35 mouse cellular contexts compared by ENCODE assay signal in the genomic region with DNA sequence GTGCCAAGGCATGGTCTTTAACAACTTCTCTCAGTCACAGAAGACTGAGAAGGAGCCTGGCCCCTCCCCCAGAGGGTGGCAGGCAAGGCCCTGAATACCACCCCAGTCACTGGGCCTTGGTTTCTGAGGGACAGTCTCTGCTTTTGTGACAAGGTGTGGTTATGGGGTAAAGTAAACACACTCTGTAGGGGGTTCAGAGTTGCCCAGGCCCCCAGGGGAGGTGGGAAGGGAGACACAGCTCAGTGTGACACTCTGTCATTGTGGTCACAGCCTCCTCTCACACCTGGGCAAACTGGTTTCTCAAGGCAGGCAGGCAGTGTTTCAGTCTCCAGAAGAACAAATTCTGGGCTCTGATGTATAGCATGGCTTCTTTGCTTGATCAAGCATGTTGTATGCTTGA. TPM values are rescaled to one million over a fixed set of nuclear protein-coding genes. Genes with fewer than 3 reads are reported as not detected.
DNase-seq lines count a peak whose midpoint lies in the region; ATAC-seq and TF ChIP-seq lines count a peak whose summit lies in the region.
"Had no signal": no experiment of that assay in that cellular context is flagged by ENCODE, and none has a peak within 500 bp of the region (broad histone marks: within the 10 kb centered on the region; RNA-seq: fewer than 3 reads in every experiment).

A gene (minus strand): TSS at position 144 of the 400 bp plus-strand sequence.

- H3K9ac ChIP-seq in kidney, embryonic 15.5 days: no peak within 1 kb of the TSS
- no peak within 1 kb of the TSS for H3K9ac ChIP-seq in intestine, postnatal 0 days (ENCODE audit: low read depth, low read length)
- no peak within 1 kb of the TSS for H3K9ac ChIP-seq in stomach, embryonic 14.5 days (replicated peaks; ENCODE audit: low read depth, low read length)
- H3K9ac ChIP-seq in hindbrain, postnatal 0 days (replicated peaks; ENCODE audit: low read length): no peak within 1 kb of the TSS
- H3K9ac ChIP-seq: forebrain, embryonic 12.5 days; heart, embryonic 15.5 days; liver, embryonic 13.5 days; neural tube, embryonic 13.5 days had no signal

- TF ChIP-seq CTCF in thymus, adult 2 months (IDR thresholded peaks at IDR 0.05; ENCODE audit: borderline replicate concordance, control insufficient read depth, extremely low read depth, insufficient read depth, low read length, poor library complexity): no peak
- TF ChIP-seq CTCF in intestine, postnatal 0 days (IDR thresholded peaks at IDR 0.05; ENCODE audit: low read depth): no peak
- TF ChIP-seq CTCF in hindbrain, postnatal 0 days (IDR thresholded peaks at IDR 0.05; ENCODE audit: low read depth): no peak

- DNase-seq in kidney, postnatal 36 days: no peak
- DNase-seq in thymus, adult 2 months: no peak
- no peak for DNase-seq in thymus, postnatal 36 days
- DNase-seq in hindbrain, postnatal 0 days (ENCODE audit: low spot score): no peak
- DNase-seq in layer of hippocampus, postnatal 25 days (ENCODE audit: extremely low spot score in 1 of 2, low spot score in 1 of 2): no peak
- DNase-seq: adrenal gland, adult 2 months; cerebellum, adult 11 months; cerebellum, adult 9-11 months; gastrocnemius, adult 2 months; kidney, adult 8-10 months; liver, embryonic 13.5 days; lung, adult 2 months; retina, postnatal 1 day; right cerebral cortex, postnatal 4 days; thymus, postnatal 25 days had no signal

- no peak within 1 kb of the TSS for H3K27ac ChIP-seq in kidney, embryonic 15.5 days
- H3K27ac ChIP-seq in thymus, adult 2 months (ENCODE audit: control insufficient read depth, insufficient read depth, low read length): no peak within 1 kb of the TSS
- H3K27ac ChIP-seq in intestine, postnatal 0 days (ENCODE audit: low read depth, low read length): no peak within 1 kb of the TSS
- H3K27ac ChIP-seq in stomach, embryonic 14.5 days (ENCODE audit: low read length): no peak within 1 kb of the TSS
- H3K27ac ChIP-seq in hindbrain, postnatal 0 days: no peak within 1 kb of the TSS
- H3K27ac ChIP-seq: forebrain, embryonic 12.5 days; gastrocnemius, adult 2 months; heart, embryonic 15.5 days; hindbrain, embryonic 10.5 days; liver, embryonic 13.5 days; macrophage; midbrain, embryonic 10.5 days; neural tube, embryonic 13.5 days had no signal

- no peaks in the 10 kb centered on the region for H3K27me3 ChIP-seq in kidney, embryonic 15.5 days
- no peaks in the 10 kb centered on the region for H3K27me3 ChIP-seq in thymus, adult 2 months (ENCODE audit: control insufficient read depth, insufficient read depth, low read length)
- no peaks in the 10 kb centered on the region for H3K27me3 ChIP-seq in intestine, postnatal 0 days (replicated peaks; ENCODE audit: control insufficient read depth, insufficient read depth, low read length)
- H3K27me3 ChIP-seq in stomach, embryonic 14.5 days (ENCODE audit: control insufficient read depth, insufficient read depth, low read length): no peaks in the 10 kb centered on the region
- H3K27me3 ChIP-seq in hindbrain, postnatal 0 days (ENCODE audit: insufficient read depth, low read length): no peaks in the 10 kb centered on the region
- H3K27me3 ChIP-seq: forebrain, embryonic 12.5 days; heart, embryonic 15.5 days; liver, embryonic 13.5 days; neural tube, embryonic 13.5 days had no signal

- no peak within 1 kb of the TSS for H3K4me2 ChIP-seq in kidney, embryonic 15.5 days
- H3K4me2 ChIP-seq in intestine, postnatal 0 days (replicated peaks; ENCODE audit: low read depth): no peak within 1 kb of the TSS
- H3K4me2 ChIP-seq in stomach, embryonic 14.5 days (replicated peaks; ENCODE audit: low read depth, low read length): no peak within 1 kb of the TSS
- H3K4me2 ChIP-seq in hindbrain, postnatal 0 days (ENCODE audit: low read depth, low read length): no peak within 1 kb of the TSS
- H3K4me2 ChIP-seq: forebrain, embryonic 12.5 days; heart, embryonic 15.5 days; liver, embryonic 13.5 days; neural tube, embryonic 13.5 days had no signal

- H3K36me3 ChIP-seq in kidney, embryonic 15.5 days: no peaks in the 10 kb centered on the region
- no peaks in the 10 kb centered on the region for H3K36me3 ChIP-seq in thymus, adult 2 months (ENCODE audit: control insufficient read depth, insufficient read depth, low read length)
- no peaks in the 10 kb centered on the region for H3K36me3 ChIP-seq in intestine, postnatal 0 days (ENCODE audit: control insufficient read depth, insufficient read depth)
- H3K36me3 ChIP-seq in stomach, embryonic 14.5 days (ENCODE audit: control insufficient read depth, insufficient read depth, low read length): no peaks in the 10 kb centered on the region
- no peaks in the 10 kb centered on the region for H3K36me3 ChIP-seq in hindbrain, postnatal 0 days (ENCODE audit: insufficient read depth, low read length)
- H3K36me3 ChIP-seq: forebrain, embryonic 12.5 days; heart, embryonic 15.5 days; hindbrain, embryonic 10.5 days; liver, embryonic 13.5 days; midbrain, embryonic 10.5 days; neural tube, embryonic 13.5 days had no signal

- ATAC-seq in kidney, embryonic 15.5 days (replicated peaks; ENCODE audit: low FRiP score): 0 out of 2 replicates have a peak, but pooled peaks have one; percentile 36
- no peak for ATAC-seq in intestine, postnatal 0 days
- peak; percentile 80 for ATAC-seq in stomach, embryonic 14.5 days (ENCODE audit: insufficient number of reproducible peaks, insufficient read depth, low FRiP score, low read depth)
- no peak for ATAC-seq in hindbrain, postnatal 0 days
- ATAC-seq: hindbrain, embryonic 16.5 days; midbrain, embryonic 16.5 days had no signal

- H3K9me3 ChIP-seq in kidney, embryonic 15.5 days (replicated peaks): no peaks in the 10 kb centered on the region
- no peaks in the 10 kb centered on the region for H3K9me3 ChIP-seq in intestine, postnatal 0 days (ENCODE audit: control insufficient read depth)
- no peaks in the 10 kb centered on the region for H3K9me3 ChIP-seq in stomach, embryonic 14.5 days (ENCODE audit: control insufficient read depth, low read depth, low read length)
- no peaks in the 10 kb centered on the region for H3K9me3 ChIP-seq in hindbrain, postnatal 0 days (ENCODE audit: low read length)
- H3K9me3 ChIP-seq: forebrain, embryonic 12.5 days; heart, embryonic 15.5 days; hindbrain, embryonic 10.5 days; liver, embryonic 13.5 days; midbrain, embryonic 10.5 days; neural tube, embryonic 13.5 days had no signal

- H3K4me3 ChIP-seq in kidney, embryonic 15.5 days (replicated peaks): no peak within 1 kb of the TSS
- H3K4me3 ChIP-seq in thymus, adult 2 months (ENCODE audit: control insufficient read depth, insufficient read depth, low read length): no peak within 1 kb of the TSS
- no peak within 1 kb of the TSS for H3K4me3 ChIP-seq in intestine, postnatal 0 days (ENCODE audit: low read depth, low read length)
- H3K4me3 ChIP-seq in stomach, embryonic 14.5 days (ENCODE audit: low read depth, low read length): no peak within 1 kb of the TSS
- no peak within 1 kb of the TSS for H3K4me3 ChIP-seq in hindbrain, postnatal 0 days (ENCODE audit: low read length)
- H3K4me3 ChIP-seq: erythroblast, embryonic 14.5 days; forebrain, embryonic 12.5 days; gastrocnemius, adult 2 months; heart, embryonic 15.5 days; hindbrain, embryonic 10.5 days; liver, embryonic 13.5 days; midbrain, embryonic 10.5 days; myocyte; neural tube, embryonic 13.5 days had no signal

- no peak for TF ChIP-seq POLR2A in thymus, adult 2 months (IDR thresholded peaks at IDR 0.05; ENCODE audit: control insufficient read depth, extremely low read depth, insufficient read depth, low read length, poor library complexity)

- H3K4me1 ChIP-seq in kidney, embryonic 15.5 days: no peaks in the 10 kb centered on the region
- peaks cover 2% of the 10 kb centered on the region; the same call in 1 of the 2 replicates for H3K4me1 ChIP-seq in thymus, adult 2 months (replicated peaks; ENCODE audit: control insufficient read depth, insufficient read depth, low read length)
- H3K4me1 ChIP-seq in intestine, postnatal 0 days (replicated peaks; ENCODE audit: control insufficient read depth, insufficient read depth, low read length): no peaks in the 10 kb centered on the region; the same call in 1 of the 2 replicates
- no peaks in the 10 kb centered on the region for H3K4me1 ChIP-seq in stomach, embryonic 14.5 days (ENCODE audit: control insufficient read depth, insufficient read depth, low read length)
- H3K4me1 ChIP-seq in hindbrain, postnatal 0 days (ENCODE audit: insufficient read depth, low read length): no peaks in the 10 kb centered on the region
- H3K4me1 ChIP-seq: forebrain, embryonic 12.5 days; heart, embryonic 15.5 days; hindbrain, embryonic 10.5 days; liver, embryonic 13.5 days; midbrain, embryonic 10.5 days; neural tube, embryonic 13.5 days had no signal

RNA-seq across cellular contexts. Expression of the gene that starts here (rescaled TPM):
- polyA plus RNA-seq in kidney, embryonic 15.5 days (2015; fragmentation: Nextera tagmentation; extraction: Ambion mirVana): 1.5 and 3.0 TPM in 2 replicates
- polyA plus RNA-seq in thymus, adult 2 months (2012; rRNA removed): 20.8 and 104 TPM in 2 replicates
- polyA plus RNA-seq in intestine, postnatal 0 days (2015; fragmentation: Nextera tagmentation; extraction: Ambion mirVana): 10.2 and 12.0 TPM in 2 replicates
- polyA plus RNA-seq in stomach, embryonic 14.5 days (2014; fragmentation: Nextera tagmentation; extraction: Ambion mirVana): 2.5 and 3.6 TPM in 2 replicates
- not detected in 2 replicates for total RNA-seq in hindbrain, postnatal 0 days (2014; rRNA removed)
- polyA plus RNA-seq in hindbrain, postnatal 0 days (2015; fragmentation: Nextera tagmentation; extraction: Ambion mirVana): not detected in 2 replicates
- total RNA-seq in layer of hippocampus, postnatal 25 days (2021): not detected
- total RNA-seq: adrenal gland, adult 2 months; common myeloid progenitor, adult 5-6 weeks; gastrocnemius, adult 2 months; gastrocnemius, postnatal 4 days; layer of hippocampus, adult 8-10 months; left cerebral cortex, adult 18-20 months; left cerebral cortex, postnatal 36 days; MEL had no signal
- polyA plus RNA-seq: adrenal gland, adult 2 months; C2C12; erythroblast, embryonic 14.5 days; forebrain, embryonic 12.5 days; hindbrain, embryonic 10.5 days; hindbrain, embryonic 16.5 days; liver, embryonic 13.5 days; macrophage; midbrain, embryonic 10.5 days; midbrain, embryonic 16.5 days; myocyte had no signal

Comparison
In these comparisons a context has a peak if more than half of its experiments do, and no peak if none do; other contexts are left out.
1. ATAC-seq: peak in kidney, embryonic 15.5 days (single experiment) and stomach, embryonic 14.5 days (single experiment); none in intestine, postnatal 0 days (single experiment) and hindbrain, postnatal 0 days (single experiment).